Mouse (Mus musculus) midbrain, embryonic 13.5 days (tissue): ENCODE data around the gene Tcf3. TPM values are rescaled to one million over a fixed set of nuclear protein-coding genes. Genes with fewer than 3 reads are reported as not detected.

ENCODE experiments used
- ATAC-seq: fragments of 200-750 bp; cut with Nextera tagmentation; 2 replicates; pipeline ENCODE4 v1.8.0; 2017; ENCODE audit warnings: mild to moderate bottlenecking, moderate TSS enrichment, moderate library complexity
- H3K27ac ChIP-seq: fragments of 300-500 bp; sonication (generic); 2 replicates; pipeline ENCODE4 v1.5.1; 2015; ENCODE audit warnings: inconsistent platforms, mild to moderate bottlenecking, moderate library complexity
- H3K27me3 ChIP-seq: fragments of 300-500 bp; sonication (generic); 2 replicates; pipeline ENCODE4 v1.6.1; 2015; ENCODE audit warnings: mild to moderate bottlenecking, inconsistent platforms
- H3K36me3 ChIP-seq: fragments of 300-500 bp; sonication (generic); 2 replicates; pipeline ENCODE4 v1.6.1; 2015; ENCODE audit warnings: mild to moderate bottlenecking, inconsistent platforms
- H3K4me1 ChIP-seq: fragments of 300-500 bp; sonication (generic); replicated peaks from 2 replicates; pipeline ENCODE4 v1.6.1; 2015; ENCODE audit warnings: inconsistent platforms
- H3K4me2 ChIP-seq: fragments of 300-500 bp; sonication (generic); replicated peaks from 2 replicates; pipeline ENCODE4 v1.6.1; 2015; ENCODE audit warnings: moderate library complexity, mild to moderate bottlenecking, inconsistent platforms
- H3K4me3 ChIP-seq: fragments of 300-500 bp; sonication (generic); replicated peaks from 2 replicates; pipeline ENCODE4 v1.5.1; 2015; ENCODE audit warnings: mild to moderate bottlenecking, inconsistent platforms
- H3K9ac ChIP-seq: fragments of 300-500 bp; sonication (generic); replicated peaks from 2 replicates; pipeline ENCODE4 v1.6.1; 2015; ENCODE audit warnings: mild to moderate bottlenecking, inconsistent platforms
- H3K9me3 ChIP-seq: fragments of 300-500 bp; sonication (generic); 2 replicates; pipeline ENCODE4 v1.6.1; 2016; ENCODE audit warnings: mild to moderate bottlenecking, inconsistent platforms
- WGBS: fragments of 180-500 bp; shearing (Covaris S2); methylation state at CpG from one replicate; pipeline ENCODE4 v1.1.7; 2015; 5-methylcytosine and 5-hydroxymethylcytosine counted together
- polyA plus RNA-seq: library from polyadenylated mRNA; unstranded; fragments of >200 nt; fragmentation: Nextera tagmentation; extraction: Ambion mirVana; gene quantifications from 2 replicates; pipeline ENCODE4 v1.2.1, GENCODE M21; 2015

The Tcf3 gene
- polyA plus RNA-seq, 1 experiment from 2014 or later = 82.3 TPM

GRCm38 (mm10) chr10:80434823-80435222 is 1.4 kb upstream of the Tcf3 start:
- Histone ChIP-seq H3K27me3 (peaks cover 13% of the 10 kb centered on the region; the same call in 1 of the 2 replicates), H3K4me2 (no peak overlapping the region), H3K36me3 (peaks cover 11% of the 10 kb centered on the region), H3K9me3 (no peaks in the 10 kb centered on the region), H3K27ac (no peak overlapping the region), H3K4me1 (peaks cover 28% of the 10 kb centered on the region), H3K9ac (no peak overlapping the region), H3K4me3 (no peak overlapping the region)
- ATAC-seq = no peak
- 85% methylated on average over 3 of the region's 3 CpGs for WGBS

- H3K4me3 ChIP-seq = peak overlapping the region; percentile 18
- ATAC-seq = no peak; the same call in 1 of the 2 replicates
- no peaks in the 10 kb centered on the region for H3K9me3 ChIP-seq
- 0 out of 2 replicates have a peak overlapping the region, but pooled peaks have one; percentile 27 for H3K4me2 ChIP-seq
- H3K36me3 ChIP-seq = peaks cover 18% of the 10 kb centered on the region
- peaks cover 13% of the 10 kb centered on the region; the same call in 1 of the 2 replicates for H3K27me3 ChIP-seq
- WGBS = 13% methylated on average over 8 of the region's 8 CpGs
- H3K9ac ChIP-seq = no peak overlapping the region
- peaks cover 32% of the 10 kb centered on the region for H3K4me1 ChIP-seq
- H3K27ac ChIP-seq = no peak overlapping the region; the same call in 1 of the 2 replicates
These were observed 766 bp upstream of the Tcf3 start for GRCm38 (mm10) chr10:80434233-80434592.

DNA sequence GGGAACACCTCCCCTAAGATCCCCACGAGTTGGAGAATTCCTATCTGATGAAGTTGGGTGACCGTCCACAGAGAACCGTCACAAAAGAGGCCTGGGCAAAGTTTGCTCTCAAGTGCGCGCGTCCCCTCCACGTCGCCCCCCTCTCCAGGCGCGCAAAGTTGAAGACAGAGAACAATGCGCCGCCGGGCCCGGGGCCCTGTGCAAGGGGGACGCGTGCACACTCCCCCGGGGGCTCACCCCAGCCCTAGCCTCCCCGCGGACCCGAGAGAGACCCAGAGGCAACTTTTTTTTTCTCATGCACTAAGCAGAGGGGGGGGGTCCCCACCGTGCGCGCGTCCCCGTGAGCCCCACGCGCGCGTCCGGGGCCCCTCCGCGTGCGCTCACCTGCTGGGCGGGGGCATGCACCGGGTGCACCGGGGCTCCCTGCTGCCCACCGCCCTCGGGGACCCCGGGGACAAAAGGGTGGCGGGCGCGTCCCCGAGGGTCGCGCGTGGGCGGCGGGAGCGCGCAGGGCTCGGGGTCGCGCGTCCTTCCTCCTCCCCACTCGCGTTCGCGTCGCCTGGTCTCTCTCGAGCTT is 423 bp downstream of the Tcf3 start:
- Histone ChIP-seq H3K27me3 (peaks cover 11% of the 10 kb centered on the region; the same call in 1 of the 2 replicates), H3K9me3 (no peaks in the 10 kb centered on the region), H3K27ac (peak overlapping the region; percentile 97), H3K4me1 (peaks cover 32% of the 10 kb centered on the region), H3K9ac (peak overlapping the region; percentile 98), H3K4me2 (peak overlapping the region; percentile 74), H3K36me3 (peaks cover 29% of the 10 kb centered on the region), H3K4me3 (peak overlapping the region; percentile 94)
- ATAC-seq = no peak
- WGBS = 0% methylated on average over 60 of the region's 60 CpGs

GRCm38 (mm10) chr10:80432387-80432785 is 1.1 kb downstream of the Tcf3 start:
- Histone ChIP-seq H3K4me1 (peaks cover 32% of the 10 kb centered on the region), H3K9me3 (no peaks in the 10 kb centered on the region), H3K4me3 (peak overlapping the region; percentile 94), H3K9ac (peak overlapping the region; percentile 98), H3K36me3 (peaks cover 36% of the 10 kb centered on the region), H3K27me3 (peaks cover 7% of the 10 kb centered on the region; the same call in 1 of the 2 replicates), H3K27ac (peak overlapping the region; percentile 97), H3K4me2 (peak overlapping the region; percentile 74)
- no peak for ATAC-seq
- WGBS = 7% methylated on average over 4 of the region's 4 CpGs

DNA sequence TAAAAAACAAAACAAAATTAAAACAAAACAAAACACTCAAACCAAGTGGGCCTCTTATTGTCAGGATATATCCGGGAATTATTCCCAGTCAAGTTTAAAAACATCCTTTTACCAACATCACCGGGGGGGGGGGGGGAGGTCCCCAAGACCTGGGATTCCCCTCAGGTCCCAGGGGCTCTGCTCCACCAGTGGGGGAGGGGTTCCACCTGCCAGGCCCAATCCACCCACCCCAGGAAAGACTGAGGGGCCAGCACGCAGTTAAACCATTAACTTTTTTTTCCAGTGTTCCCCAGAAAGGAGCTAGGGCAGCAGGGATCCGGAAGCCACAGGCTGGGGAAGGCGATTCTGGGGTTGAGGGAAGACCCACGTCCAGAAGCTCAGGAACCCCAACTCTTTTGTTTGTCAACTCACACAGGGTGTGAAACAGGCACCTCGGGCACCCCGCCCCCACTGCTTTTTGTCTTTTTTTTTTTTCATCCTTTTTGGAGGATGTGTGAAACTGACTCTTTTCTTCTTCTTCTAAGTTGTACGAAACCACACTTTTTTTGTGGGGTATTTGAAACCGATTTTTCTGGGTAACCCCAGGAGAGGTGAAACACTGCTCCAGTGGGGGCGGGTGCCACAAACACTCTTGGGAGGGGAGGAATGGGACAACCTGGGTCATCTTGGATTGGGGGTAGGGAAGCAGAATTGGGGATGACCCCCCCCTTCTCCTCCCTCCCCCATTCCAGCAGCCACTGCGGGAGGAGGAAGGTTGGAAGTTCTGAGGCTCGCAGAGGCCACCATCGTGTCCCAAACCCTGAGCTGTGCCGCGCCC is 1.7 kb downstream of the Tcf3 start:
- peaks cover 42% of the 10 kb centered on the region for H3K36me3 ChIP-seq
- peaks cover 6% of the 10 kb centered on the region; the same call in 1 of the 2 replicates for H3K27me3 ChIP-seq
- H3K4me1 ChIP-seq = peaks cover 32% of the 10 kb centered on the region
- 21% methylated on average over 16 of the region's 16 CpGs for WGBS
- peak overlapping the region; percentile 74 for H3K4me2 ChIP-seq
- peak overlapping the region; percentile 94 for H3K4me3 ChIP-seq
- H3K9ac ChIP-seq = peak overlapping the region; percentile 98
- no peaks in the 10 kb centered on the region for H3K9me3 ChIP-seq
- H3K27ac ChIP-seq = peak overlapping the region; percentile 97
- no peak for ATAC-seq

- H3K4me1 ChIP-seq = peaks cover 32% of the 10 kb centered on the region
- ATAC-seq = no peak
- WGBS = 79% methylated on average over 7 of the region's 8 CpGs
- H3K4me2 ChIP-seq = 0 out of 2 replicates have a peak overlapping the region, but pooled peaks have one; percentile 74
- H3K27me3 ChIP-seq = no peaks in the 10 kb centered on the region
- no peak overlapping the region for H3K4me3 ChIP-seq
- no peaks in the 10 kb centered on the region for H3K9me3 ChIP-seq
- peak overlapping the region; percentile 25; the same call in 1 of the 2 replicates for H3K27ac ChIP-seq
- peaks cover 55% of the 10 kb centered on the region for H3K36me3 ChIP-seq
- 0 out of 2 replicates have a peak overlapping the region, but pooled peaks have one; percentile 98 for H3K9ac ChIP-seq
These were observed 3.0 kb downstream of the Tcf3 start for GRCm38 (mm10) chr10:80430375-80430980.

- H3K9me3 ChIP-seq = no peaks in the 10 kb centered on the region
- peaks cover 32% of the 10 kb centered on the region for H3K4me1 ChIP-seq
- H3K9ac ChIP-seq = no peak overlapping the region
- H3K4me3 ChIP-seq = no peak overlapping the region
- H3K4me2 ChIP-seq = no peak overlapping the region
- H3K36me3 ChIP-seq = peaks cover 62% of the 10 kb centered on the region
- no peaks in the 10 kb centered on the region for H3K27me3 ChIP-seq
- ATAC-seq = no peak
- H3K27ac ChIP-seq = no peak overlapping the region
- 83% methylated on average over 8 of the region's 8 CpGs for WGBS
These were observed 3.6 kb downstream of the Tcf3 start for GRCm38 (mm10) chr10:80429800-80430199.

DNA sequence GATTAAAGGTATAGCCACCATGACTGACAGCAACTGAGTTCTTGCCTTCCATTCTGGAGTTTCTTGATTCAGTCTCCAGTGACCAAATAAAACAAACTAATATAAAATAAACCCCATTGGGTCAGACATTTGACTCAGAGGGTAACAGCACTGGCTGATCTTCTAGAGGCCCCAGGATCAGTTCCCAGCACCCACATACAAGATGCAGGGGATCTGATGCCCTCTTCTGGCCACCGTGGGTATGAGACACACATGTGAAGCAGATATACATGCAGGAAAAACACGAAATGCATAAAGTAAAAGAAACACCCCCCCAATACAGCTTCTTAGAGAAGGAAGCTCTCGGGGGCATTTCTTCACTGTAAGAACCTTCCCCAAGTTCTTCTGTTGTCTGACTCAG is 8.4 kb downstream of the Tcf3 start:
- Histone ChIP-seq H3K4me1 (peaks cover 25% of the 10 kb centered on the region), H3K27me3 (no peaks in the 10 kb centered on the region), H3K27ac (no peak overlapping the region), H3K9ac (no peak overlapping the region), H3K9me3 (no peaks in the 10 kb centered on the region), H3K4me2 (no peak overlapping the region), H3K4me3 (no peak overlapping the region), H3K36me3 (peaks cover 95% of the 10 kb centered on the region)
- no peak for ATAC-seq
- 97% methylated on average over 3 of the region's 3 CpGs for WGBS

- Histone ChIP-seq H3K4me1 (peaks cover 36% of the 10 kb centered on the region), H3K4me2 (no peak overlapping the region), H3K4me3 (no peak overlapping the region), H3K27ac (peak overlapping the region; percentile 67), H3K9me3 (no peaks in the 10 kb centered on the region), H3K36me3 (peaks cover 95% of the 10 kb centered on the region), H3K9ac (no peak overlapping the region), H3K27me3 (no peaks in the 10 kb centered on the region)
- 58% methylated on average over 4 of the region's 4 CpGs for WGBS
- ATAC-seq = no peak
These were observed 9.9 kb downstream of the Tcf3 start for GRCm38 (mm10) chr10:80423562-80423961.

- Histone ChIP-seq H3K4me2 (0 out of 2 replicates have a peak overlapping the region, but pooled peaks have one; percentile 3), H3K4me3 (no peak overlapping the region), H3K9ac (no peak overlapping the region), H3K27ac (peak overlapping the region; percentile 67), H3K36me3 (peaks cover 95% of the 10 kb centered on the region), H3K27me3 (no peaks in the 10 kb centered on the region), H3K4me1 (peaks cover 45% of the 10 kb centered on the region), H3K9me3 (no peaks in the 10 kb centered on the region)
- WGBS = 84% methylated on average over 9 of the region's 9 CpGs
- ATAC-seq = no peak
These were observed 11.6 kb downstream of the Tcf3 start for GRCm38 (mm10) chr10:80421651-80422472.

DNA sequence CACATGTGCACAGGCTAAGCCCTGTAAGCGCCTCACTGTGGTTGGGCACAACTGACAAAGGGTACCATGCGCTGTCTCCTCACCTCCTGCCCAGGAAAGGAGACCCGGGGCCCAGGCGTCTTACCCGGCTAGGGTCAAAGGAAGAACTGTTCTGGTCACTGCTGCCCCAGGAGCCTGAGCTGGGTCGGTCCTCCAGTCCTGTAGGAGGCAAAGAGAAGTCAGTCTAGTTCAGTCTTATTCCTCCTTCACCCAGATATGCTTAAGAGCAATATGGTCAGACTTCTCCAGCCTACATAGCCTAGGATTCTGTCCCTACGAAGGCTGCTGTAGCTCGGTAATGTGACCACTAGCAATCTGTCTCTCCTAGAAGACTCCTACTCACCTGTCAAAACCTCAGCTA is 12.2 kb downstream of the Tcf3 start:
- peaks cover 95% of the 10 kb centered on the region for H3K36me3 ChIP-seq
- H3K4me2 ChIP-seq = no peak overlapping the region
- peak overlapping the region; percentile 67 for H3K27ac ChIP-seq
- H3K9ac ChIP-seq = no peak overlapping the region
- H3K27me3 ChIP-seq = no peaks in the 10 kb centered on the region
- WGBS = 93% methylated on average over 8 of the region's 8 CpGs
- H3K9me3 ChIP-seq = no peaks in the 10 kb centered on the region
- H3K4me1 ChIP-seq = peaks cover 45% of the 10 kb centered on the region
- no peak overlapping the region for H3K4me3 ChIP-seq
- no peak for ATAC-seq
